Mouse (Mus musculus) kidney, postnatal 0 days (tissue): ENCODE data around the gene Evx1. TPM values are rescaled to one million over a fixed set of nuclear protein-coding genes. Genes with fewer than 3 reads are reported as not detected.

Source experiments
- ATAC-seq: fragments of 200-750 bp; cut with Nextera tagmentation; replicated peaks from 2 replicates; pipeline ENCODE4 v1.8.0; 2017; ENCODE audit warnings: low read depth, moderate number of reproducible peaks, moderate TSS enrichment, moderate library complexity; ENCODE audit not compliant: low FRiP score
- DNase-seq: peaks from one replicate; pipeline ENCODE4 v3.0.0-alpha.2; 2016; ENCODE audit warnings: low spot score
- H3K27ac ChIP-seq: fragments of 300-500 bp; sonication (generic); 2 replicates; pipeline ENCODE4 v1.5.1; 2014; ENCODE audit warnings: mild to moderate bottlenecking
- H3K27me3 ChIP-seq: fragments of 300-500 bp; sonication (generic); 2 replicates; pipeline ENCODE4 v1.6.1; 2014; ENCODE audit warnings: low read length, mixed read lengths; ENCODE audit not compliant: insufficient read depth
- H3K36me3 ChIP-seq: fragments of 300-500 bp; sonication (generic); 2 replicates; pipeline ENCODE4 v1.6.1; 2014; ENCODE audit warnings: low read length, mixed read lengths; ENCODE audit not compliant: insufficient read depth
- H3K4me1 ChIP-seq: fragments of 300-500 bp; sonication (generic); replicated peaks from 2 replicates; pipeline ENCODE4 v1.6.1; 2014; ENCODE audit warnings: antibody characterized with exemption, low read length, mixed read lengths; ENCODE audit not compliant: insufficient read depth
- H3K4me2 ChIP-seq: fragments of 300-500 bp; sonication (generic); 2 replicates; pipeline ENCODE4 v1.6.1; 2014; ENCODE audit warnings: mild to moderate bottlenecking, low read length, moderate library complexity, mixed read lengths
- H3K4me3 ChIP-seq: fragments of 300-500 bp; sonication (generic); replicated peaks from 2 replicates; pipeline ENCODE4 v1.5.1; 2014; ENCODE audit warnings: low read depth, low read length
- H3K9ac ChIP-seq: fragments of 300-500 bp; sonication (generic); 2 replicates; pipeline ENCODE4 v1.6.1; 2014; ENCODE audit warnings: low read depth, low read length
- H3K9me3 ChIP-seq: fragments of 300-500 bp; sonication (generic); replicated peaks from 2 replicates; pipeline ENCODE4 v1.6.1; 2016; ENCODE audit warnings: low read length, inconsistent platforms, mixed read lengths
- CTCF ChIP-seq: IDR thresholded peaks from 2 replicates; pipeline ENCODE4 v1.5.1; 2016; ENCODE audit warnings: antibody characterized with exemption, low read depth, mild to moderate bottlenecking, moderate library complexity
- WGBS: fragments of 180-500 bp; shearing (Covaris S2); extraction: QIAGEN DNeasy Blood & Tissue Kit; methylation state at CpG from one replicate; pipeline ENCODE4 v1.1.7; 2014; 5-methylcytosine and 5-hydroxymethylcytosine counted together
- polyA plus RNA-seq: library from polyadenylated mRNA; unstranded; fragments of >200 nt; fragmentation: Nextera tagmentation; extraction: Ambion mirVana; gene quantifications from 2 replicates; pipeline ENCODE4 v1.2.1, GENCODE M21; 2015

Evx1 gene
- polyA plus RNA-seq, 1 experiment from 2014 or later = not detected

DNA sequence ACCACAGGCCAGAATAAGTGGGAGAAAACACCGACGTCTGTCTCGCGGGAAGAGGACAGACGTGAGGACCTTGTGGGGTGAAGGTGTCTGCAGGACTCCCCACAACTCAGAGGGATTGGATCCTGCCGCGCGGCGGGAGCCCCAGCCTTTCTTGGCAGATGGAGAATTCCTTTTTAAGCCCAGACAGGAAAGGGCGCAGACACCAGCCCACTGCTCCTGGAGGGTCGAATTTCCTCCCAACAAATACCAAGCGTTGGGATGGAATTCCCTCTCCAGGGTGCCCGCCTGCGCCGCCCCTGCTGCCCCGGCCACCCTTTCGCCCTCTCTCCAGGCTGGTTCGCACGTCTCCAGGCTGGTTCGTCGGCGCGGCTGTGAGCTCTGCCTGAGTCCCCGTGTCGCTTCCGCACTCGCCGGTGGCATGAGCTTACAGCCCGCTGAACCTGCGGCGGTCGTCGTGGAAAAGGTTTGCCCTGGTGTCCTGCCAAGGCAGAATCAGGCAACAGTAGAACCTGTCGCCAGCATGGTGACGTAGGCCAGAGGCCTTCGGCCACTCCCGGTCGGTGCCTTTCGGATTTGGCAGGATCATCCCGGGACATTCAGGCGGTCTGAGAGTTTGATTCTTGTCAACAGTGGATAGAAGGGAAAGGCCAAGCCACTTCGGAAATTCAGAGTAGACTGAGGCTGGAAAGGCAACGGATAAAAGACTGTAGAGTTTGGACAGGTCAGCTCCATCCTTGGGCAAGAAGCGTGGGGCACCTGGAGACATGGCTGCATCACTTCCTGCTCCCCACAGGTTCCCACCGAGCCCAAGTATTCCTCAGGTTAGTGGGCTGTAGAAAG, 22.1 kb upstream of the Evx1 start:
- DNase-seq = peak; percentile 76
- H3K9me3 ChIP-seq = no peaks in the 10 kb centered on the region
- 0 out of 2 replicates have a peak, but pooled peaks cover 4% of the 10 kb centered on the region for H3K4me1 ChIP-seq
- 3% methylated on average over 45 of the region's 45 CpGs for WGBS
- no peak for TF ChIP-seq CTCF
- H3K36me3 ChIP-seq = no peaks in the 10 kb centered on the region
- H3K4me3 ChIP-seq = peak overlapping the region; percentile 30
- peak overlapping the region; percentile 35; the same call in 1 of the 2 replicates for H3K9ac ChIP-seq
- H3K27me3 ChIP-seq = peaks cover 37% of the 10 kb centered on the region
- H3K27ac ChIP-seq = no peak overlapping the region
- ATAC-seq = no peak; the same call in 1 of the 2 replicates
- H3K4me2 ChIP-seq = peak overlapping the region; percentile 56

DNA sequence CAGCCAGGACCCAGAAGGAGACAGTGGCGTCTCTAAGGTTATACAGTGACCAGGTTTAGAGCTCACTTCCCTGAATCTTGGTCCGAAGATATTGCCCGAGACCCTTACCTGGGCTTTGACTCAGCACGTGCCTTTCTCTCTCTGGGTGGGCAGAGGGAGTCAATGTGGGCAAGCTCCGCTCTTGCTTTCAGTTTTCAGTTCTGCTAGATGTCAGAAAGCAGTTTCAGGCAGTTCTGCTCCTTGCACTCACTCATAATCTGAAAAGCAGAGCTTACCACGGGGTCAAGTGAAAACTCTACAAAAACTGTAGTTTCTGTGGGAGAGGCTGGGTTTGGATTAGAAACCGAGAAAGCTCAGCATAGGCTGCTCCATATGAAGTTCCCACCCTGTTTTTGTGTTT, 21.0 kb upstream of the Evx1 start:
- DNase-seq (no peak), ATAC-seq (no peak)
- Histone ChIP-seq H3K27me3 (peaks cover 37% of the 10 kb centered on the region), H3K27ac (no peak overlapping the region), H3K4me1 (0 out of 2 replicates have a peak, but pooled peaks cover 4% of the 10 kb centered on the region), H3K9me3 (no peaks in the 10 kb centered on the region), H3K4me2 (no peak overlapping the region), H3K4me3 (no peak overlapping the region), H3K36me3 (no peaks in the 10 kb centered on the region), H3K9ac (no peak overlapping the region)
- 76% methylated on average over 7 of the region's 7 CpGs for WGBS
- no peak for TF ChIP-seq CTCF

DNA sequence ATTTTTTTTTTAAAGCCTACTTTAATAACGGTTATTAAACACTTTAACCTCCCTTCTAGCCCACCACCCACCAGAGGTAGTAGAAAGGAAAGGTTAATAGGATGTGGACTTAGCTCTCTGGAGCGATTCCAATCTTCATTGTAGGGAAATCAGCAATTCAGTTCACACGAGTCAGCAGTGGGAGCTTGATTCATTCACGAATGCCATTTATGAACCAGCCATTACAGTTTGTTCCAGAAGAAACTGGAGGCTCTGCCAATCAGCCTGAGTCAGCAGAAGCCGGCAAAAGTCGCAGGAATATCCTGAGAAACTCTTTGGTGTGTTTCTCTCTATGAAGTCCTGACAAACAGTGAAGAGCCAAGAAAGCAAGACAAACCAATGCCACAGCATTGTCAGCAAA, 18.7 kb upstream of the Evx1 start:
- Histone ChIP-seq H3K4me2 (no peak overlapping the region), H3K27me3 (peaks cover 29% of the 10 kb centered on the region), H3K4me1 (0 out of 2 replicates have a peak, but pooled peaks cover 4% of the 10 kb centered on the region), H3K4me3 (no peak overlapping the region), H3K9ac (no peak overlapping the region), H3K9me3 (no peaks in the 10 kb centered on the region), H3K36me3 (no peaks in the 10 kb centered on the region), H3K27ac (no peak overlapping the region)
- DNase-seq (no peak), ATAC-seq (no peak)
- TF ChIP-seq CTCF = no peak
- WGBS = 71% methylated on average over 6 of the region's 6 CpGs

DNA sequence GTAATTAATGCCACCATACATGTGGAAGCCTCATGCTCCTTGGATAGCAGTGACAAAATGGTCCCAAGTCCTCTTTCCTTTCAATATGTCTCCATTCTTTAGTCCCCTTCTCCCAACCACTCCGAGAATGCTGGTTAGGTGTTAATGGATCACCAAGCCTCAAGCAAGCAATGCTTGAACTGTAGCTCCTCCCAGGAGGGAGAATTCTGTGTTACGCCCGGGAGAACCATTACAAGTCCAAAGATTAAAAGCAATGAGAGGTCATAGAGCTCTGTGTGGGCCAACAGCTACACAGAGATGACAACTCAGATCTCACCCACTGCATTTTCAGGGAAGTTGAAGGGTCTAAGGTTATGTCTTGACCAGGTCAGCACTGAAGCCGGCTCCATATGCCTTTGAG, 14.8 kb upstream of the Evx1 start:
- Histone ChIP-seq H3K9me3 (no peaks in the 10 kb centered on the region), H3K9ac (no peak overlapping the region), H3K4me1 (no peaks in the 10 kb centered on the region), H3K27ac (no peak overlapping the region), H3K4me2 (no peak overlapping the region), H3K36me3 (no peaks in the 10 kb centered on the region), H3K4me3 (no peak overlapping the region), H3K27me3 (no peaks in the 10 kb centered on the region)
- no peak for DNase-seq
- no peak for ATAC-seq
- WGBS = 47% methylated on average over 4 of the region's 4 CpGs
- no peak for TF ChIP-seq CTCF

DNA sequence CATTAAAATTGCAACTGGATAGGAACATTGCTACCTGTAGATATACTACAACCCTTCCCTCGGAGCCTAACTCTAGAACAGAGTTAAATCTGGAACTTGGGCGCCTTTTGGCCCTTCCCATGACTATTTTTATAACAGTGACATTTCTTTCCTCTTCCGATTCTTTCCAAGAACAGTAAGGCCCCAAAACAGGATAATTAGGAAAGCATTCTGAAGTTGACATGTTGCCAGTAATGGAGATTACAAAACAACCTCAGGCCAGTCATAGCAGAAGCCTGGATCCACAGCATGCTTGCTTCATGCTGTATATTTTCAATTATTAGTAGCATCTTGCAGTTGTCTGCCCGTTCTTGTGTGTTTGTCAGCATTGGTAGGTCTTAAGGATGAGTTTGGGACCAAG, 12.5 kb upstream of the Evx1 start:
- WGBS = 75% methylated on average over 4 of the region's 4 CpGs
- H3K27me3 ChIP-seq = peaks cover 6% of the 10 kb centered on the region; the same call in 1 of the 2 replicates
- 0 out of 2 replicates have a peak, but pooled peaks cover 4% of the 10 kb centered on the region for H3K4me1 ChIP-seq
- DNase-seq (no peak), ATAC-seq (no peak)
- H3K4me2 ChIP-seq = no peak overlapping the region
- no peak overlapping the region for H3K27ac ChIP-seq
- no peaks in the 10 kb centered on the region for H3K9me3 ChIP-seq
- TF ChIP-seq CTCF = no peak
- no peaks in the 10 kb centered on the region for H3K36me3 ChIP-seq
- H3K4me3 ChIP-seq = no peak overlapping the region
- no peak overlapping the region for H3K9ac ChIP-seq

DNA sequence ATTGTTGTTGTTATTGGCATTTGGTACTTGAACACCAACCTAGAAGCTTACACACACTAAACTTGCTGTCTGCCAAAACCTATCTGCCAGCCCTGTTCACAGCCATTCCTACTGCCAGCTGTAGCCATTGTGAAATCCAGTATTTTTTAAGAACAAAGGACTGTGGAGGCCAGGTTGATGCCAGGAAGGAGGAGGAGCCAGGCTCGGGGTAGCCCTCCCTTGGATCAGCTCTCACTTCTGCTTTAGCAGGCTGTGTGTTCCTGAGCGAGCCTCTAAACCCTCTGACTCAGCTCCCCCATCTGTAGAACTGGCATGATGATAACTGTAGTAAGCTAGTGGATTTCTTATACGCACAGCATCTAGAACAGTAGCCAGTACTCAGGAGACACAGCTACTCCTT, 9.9 kb upstream of the Evx1 start:
- Histone ChIP-seq H3K9me3 (no peaks in the 10 kb centered on the region), H3K27me3 (peaks cover 21% of the 10 kb centered on the region), H3K4me3 (no peak overlapping the region), H3K27ac (no peak overlapping the region), H3K4me1 (0 out of 2 replicates have a peak, but pooled peaks cover 9% of the 10 kb centered on the region), H3K4me2 (no peak overlapping the region), H3K9ac (no peak overlapping the region), H3K36me3 (no peaks in the 10 kb centered on the region)
- DNase-seq (no peak), ATAC-seq (no peak)
- TF ChIP-seq CTCF = no peak
- WGBS = 62% methylated on average over 3 of the region's 3 CpGs
